Mouse (Mus musculus): Measurements from ENCODE around the gene Tmem95. TPM values are rescaled to one million over a fixed set of nuclear protein-coding genes. Genes with fewer than 3 reads are reported as not detected.
A peak's percentile ranks its signal among the peaks of the same experiment; 100 is the strongest.
"Not testable (repeated sequence)": the region's sequence is repeated elsewhere in the genome, so short reads cannot be mapped to it uniquely, and the experiment has no call there.

Gene Tmem95
- polyA plus RNA-seq, 1 experiment from 2014 or later = not detected

GRCm38 (mm10) chr11:69916652-69917378, 39.0 kb upstream of the Tmem95 start:
- not testable (repeated sequence) for H3K27me3 ChIP-seq (replicated peaks); H3K9me3 ChIP-seq; ATAC-seq (ENCODE audit: extremely low read depth, insufficient number of reproducible peaks, low FRiP score, low TSS enrichment); H3K9ac ChIP-seq
- Histone ChIP-seq H3K4me3 (0 out of 2 replicates have a peak overlapping the region, but pooled peaks have one; percentile 13), H3K4me2 (peak overlapping the region; percentile 91), H3K4me1 (peaks cover 61% of the 10 kb centered on the region), H3K27ac (replicated peaks) (peak overlapping the region; percentile 10; the same call in 1 of the 2 replicates), H3K36me3 (peaks cover 62% of the 10 kb centered on the region)
- whole genome bisulfite sequencing = 65% methylated on average over 7 of the region's 7 CpGs

GRCm38 (mm10) chr11:69915667-69916627, 38.1 kb upstream of the Tmem95 start:
- peaks cover 61% of the 10 kb centered on the region for H3K4me1 ChIP-seq
- peak overlapping the region; percentile 89 for H3K9ac ChIP-seq
- 41% methylated on average over 5 of the region's 5 CpGs for WGBS
- ATAC-seq (ENCODE audit: extremely low read depth, insufficient number of reproducible peaks, low FRiP score, low TSS enrichment) = no peak
- no peaks in the 10 kb centered on the region for H3K9me3 ChIP-seq
- H3K36me3 ChIP-seq = peaks cover 71% of the 10 kb centered on the region
- no peaks in the 10 kb centered on the region for H3K27me3 ChIP-seq (replicated peaks)
- peak overlapping the region; percentile 79 for H3K4me3 ChIP-seq
- H3K27ac ChIP-seq (replicated peaks) = peak overlapping the region; percentile 10; the same call in 1 of the 2 replicates
- H3K4me2 ChIP-seq = peak overlapping the region; percentile 91

- Histone ChIP-seq H3K9ac (peak overlapping the region; percentile 89), H3K27ac (replicated peaks) (peak overlapping the region; percentile 87), H3K36me3 (peaks cover 81% of the 10 kb centered on the region), H3K9me3 (no peaks in the 10 kb centered on the region), H3K4me3 (peak overlapping the region; percentile 79), H3K27me3 (replicated peaks) (no peaks in the 10 kb centered on the region), H3K4me1 (peaks cover 61% of the 10 kb centered on the region), H3K4me2 (peak overlapping the region; percentile 91)
- 33% methylated on average over 9 of the region's 9 CpGs for WGBS
- no peak for ATAC-seq (ENCODE audit: extremely low read depth, insufficient number of reproducible peaks, low FRiP score, low TSS enrichment)
These were observed 37.2 kb upstream of the Tmem95 start for GRCm38 (mm10) chr11:69914917-69915430.

- Histone ChIP-seq H3K9me3 (no peaks in the 10 kb centered on the region), H3K36me3 (peaks cover 87% of the 10 kb centered on the region), H3K27ac (replicated peaks) (peak overlapping the region; percentile 87), H3K9ac (peak overlapping the region; percentile 89), H3K27me3 (replicated peaks) (no peaks in the 10 kb centered on the region), H3K4me3 (peak overlapping the region; percentile 79), H3K4me2 (peak overlapping the region; percentile 91), H3K4me1 (peaks cover 59% of the 10 kb centered on the region)
- ATAC-seq (ENCODE audit: extremely low read depth, insufficient number of reproducible peaks, low FRiP score, low TSS enrichment) = no peak; the same call in 1 of the 2 replicates
- WGBS = 3% methylated on average over 17 of the region's 17 CpGs
These were observed 36.5 kb upstream of the Tmem95 start for GRCm38 (mm10) chr11:69914372-69914764.

GRCm38 (mm10) chr11:69913554-69914371, 35.9 kb upstream of the Tmem95 start, which contains the start of gene Gps2:
Gene Gps2, plus strand, starts transcription at chr11:69913888.
- H3K9ac ChIP-seq = peak within 1 kb of the TSS; percentile 89
- peaks cover 52% of the 10 kb centered on the region for H3K4me1 ChIP-seq
- H3K27ac ChIP-seq (replicated peaks) = peak within 1 kb of the TSS; percentile 87
- ATAC-seq (ENCODE audit: extremely low read depth, insufficient number of reproducible peaks, low FRiP score, low TSS enrichment) = peak; percentile 79
- H3K36me3 ChIP-seq = peaks cover 89% of the 10 kb centered on the region
- peak within 1 kb of the TSS; percentile 91 for H3K4me2 ChIP-seq
- peak within 1 kb of the TSS; percentile 79 for H3K4me3 ChIP-seq
- no peaks in the 10 kb centered on the region for H3K27me3 ChIP-seq (replicated peaks)
- H3K9me3 ChIP-seq = no peaks in the 10 kb centered on the region
- 2% methylated on average over 59 of the region's 61 CpGs for WGBS

DNA sequence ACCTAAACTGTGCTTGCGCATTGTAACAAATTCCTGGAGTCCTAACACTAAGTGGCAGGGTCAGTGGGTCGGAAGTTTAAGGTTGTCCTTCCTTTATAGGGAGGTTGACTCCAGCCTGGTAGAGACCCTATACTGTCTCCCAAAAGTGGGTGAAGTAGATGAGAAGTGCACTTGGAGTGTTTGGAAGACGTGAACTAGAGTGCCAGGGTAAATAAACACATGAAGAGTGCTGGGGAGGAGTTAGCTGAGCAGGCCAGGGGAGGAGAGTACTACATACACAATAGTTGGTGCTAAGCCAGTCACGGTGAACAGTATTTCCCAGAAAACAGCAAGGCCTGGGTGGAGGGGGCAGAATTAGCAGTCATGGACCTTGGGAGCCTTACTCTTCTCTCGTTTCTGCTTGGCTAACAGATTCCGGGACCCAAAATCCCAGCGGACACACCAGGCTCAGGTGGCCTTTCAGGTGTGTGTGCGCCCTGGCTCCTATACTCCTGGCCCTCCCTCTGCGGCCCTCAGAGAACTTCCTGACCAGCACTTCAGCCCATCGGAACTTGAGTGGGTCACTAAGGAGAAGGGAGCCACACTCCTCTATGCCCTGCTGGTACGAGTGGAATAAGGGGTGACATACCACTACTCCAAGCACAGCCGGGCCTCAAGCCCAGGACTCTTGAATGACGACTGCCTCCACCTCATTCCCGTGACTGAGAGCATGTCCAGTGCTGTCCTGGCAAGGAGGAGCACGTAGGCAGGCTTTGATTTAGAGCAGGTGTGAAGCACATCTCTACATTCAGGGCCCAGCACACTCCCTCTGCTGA, 35.1 kb upstream of the Tmem95 start:
- Histone ChIP-seq H3K27ac (replicated peaks) (0 out of 2 replicates have a peak overlapping the region, but pooled peaks have one; percentile 21), H3K9ac (peak overlapping the region; percentile 89), H3K9me3 (no peaks in the 10 kb centered on the region), H3K36me3 (peaks cover 89% of the 10 kb centered on the region), H3K27me3 (replicated peaks) (no peaks in the 10 kb centered on the region), H3K4me1 (peaks cover 44% of the 10 kb centered on the region), H3K4me2 (peak overlapping the region; percentile 91), H3K4me3 (peak overlapping the region; percentile 79)
- WGBS = 72% methylated on average over 15 of the region's 15 CpGs
- ATAC-seq (ENCODE audit: extremely low read depth, insufficient number of reproducible peaks, low FRiP score, low TSS enrichment) = no peak

- WGBS = 88% methylated on average over 5 of the region's 6 CpGs
- Histone ChIP-seq H3K36me3 (peaks cover 89% of the 10 kb centered on the region), H3K27ac (replicated peaks) (no peak overlapping the region), H3K27me3 (replicated peaks) (no peaks in the 10 kb centered on the region), H3K4me2 (no peak overlapping the region), H3K4me1 (peaks cover 32% of the 10 kb centered on the region), H3K9ac (no peak overlapping the region), H3K4me3 (no peak overlapping the region), H3K9me3 (no peaks in the 10 kb centered on the region)
- ATAC-seq (ENCODE audit: extremely low read depth, insufficient number of reproducible peaks, low FRiP score, low TSS enrichment) = no peak
These were observed 33.9 kb upstream of the Tmem95 start for GRCm38 (mm10) chr11:69911701-69912100.

GRCm38 (mm10) chr11:69910781-69911560, 33.2 kb upstream of the Tmem95 start:
- Histone ChIP-seq H3K9ac (0 out of 2 replicates have a peak overlapping the region, but pooled peaks have one; percentile 19), H3K4me1 (peaks cover 25% of the 10 kb centered on the region), H3K36me3 (peaks cover 89% of the 10 kb centered on the region), H3K9me3 (no peaks in the 10 kb centered on the region), H3K4me3 (no peak overlapping the region), H3K27ac (replicated peaks) (no peak overlapping the region), H3K4me2 (no peak overlapping the region), H3K27me3 (replicated peaks) (no peaks in the 10 kb centered on the region)
- 90% methylated on average over 17 of the region's 17 CpGs for WGBS
- ATAC-seq (ENCODE audit: extremely low read depth, insufficient number of reproducible peaks, low FRiP score, low TSS enrichment) = no peak

DNA sequence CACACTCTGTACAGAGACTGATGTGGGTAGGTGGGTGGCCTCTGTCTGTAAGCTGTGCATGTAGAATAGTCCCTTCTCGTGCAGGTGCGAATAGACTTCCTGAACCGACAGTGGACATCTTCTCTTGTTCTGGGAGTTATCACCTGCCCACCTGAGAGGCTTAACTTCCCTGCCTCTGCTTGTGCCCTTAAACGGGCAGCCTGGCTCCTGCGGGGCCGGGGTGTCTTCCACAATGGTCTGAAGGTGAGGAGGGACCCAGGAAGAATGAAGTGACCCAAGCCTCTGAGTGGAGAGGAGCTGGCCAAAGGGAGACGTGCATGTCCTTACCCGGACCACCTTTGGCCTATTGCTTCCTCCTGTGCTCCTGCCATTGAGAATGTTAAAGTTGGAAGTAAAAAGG, 32.4 kb upstream of the Tmem95 start:
- ATAC-seq (ENCODE audit: extremely low read depth, insufficient number of reproducible peaks, low FRiP score, low TSS enrichment) = no peak

More for the DNA sequence above, 32.4 kb upstream of the Tmem95 start:
- no peaks in the 10 kb centered on the region for H3K9me3 ChIP-seq
- H3K9ac ChIP-seq = no peak overlapping the region
- no peaks in the 10 kb centered on the region for H3K27me3 ChIP-seq (replicated peaks)
- H3K4me3 ChIP-seq = no peak overlapping the region
- 90% methylated on average over 8 of the region's 8 CpGs for WGBS
- H3K4me2 ChIP-seq = no peak overlapping the region
- no peak overlapping the region for H3K27ac ChIP-seq (replicated peaks)
- H3K4me1 ChIP-seq = peaks cover 17% of the 10 kb centered on the region
- peaks cover 89% of the 10 kb centered on the region for H3K36me3 ChIP-seq
